Comparison of ENCODE assay signal across 9 mouse cellular contexts in genomic region chr4:87140901-87141300, GRCm38 (mm10).
A peak's percentile ranks its signal among the peaks of the same experiment; 100 is the strongest.
DNase-seq lines count a peak whose midpoint lies in the region; ATAC-seq lines count a peak whose summit lies in the region.
"Had no signal": no experiment of that assay in that cellular context is flagged by ENCODE, and none has a peak within 500 bp of the region (broad histone marks: within the 10 kb centered on the region; RNA-seq: fewer than 3 reads in every experiment).

No protein-coding gene starts in this region.

- H3K4me2 ChIP-seq in embryonic facial prominence, embryonic 14.5 days (ENCODE audit: low read depth, low read length) = no peak overlapping the region
- H3K4me2 ChIP-seq in kidney, embryonic 16.5 days (replicated peaks; ENCODE audit: low read depth, low read length) = no peak overlapping the region
- H3K4me2 ChIP-seq in liver, embryonic 12.5 days = no peak overlapping the region

- peak; percentile 44 for DNase-seq in embryonic facial prominence, embryonic 14.5 days (ENCODE audit: low spot score)
- no peak for DNase-seq in embryonic facial prominence, embryonic 10.5 days (ENCODE audit: low spot score)
- DNase-seq in kidney, postnatal 4 days = peak; percentile 6 to 15
- peak; percentile 46 to 78 for DNase-seq in cerebellum, postnatal 4 days (ENCODE audit: low spot score in 2 of 2)
- peak; percentile 2 for DNase-seq in ovary, postnatal 10 days (ENCODE audit: low spot score)
- DNase-seq in embryo, embryonic 10.5 days (ENCODE audit: low spot score) = no peak

- peaks cover 9% of the 10 kb centered on the region; the same call in 1 of the 2 replicates for H3K4me1 ChIP-seq in embryonic facial prominence, embryonic 14.5 days (ENCODE audit: control insufficient read depth, insufficient read depth, low read length)
- H3K4me1 ChIP-seq in embryonic facial prominence, embryonic 10.5 days = no peaks in the 10 kb centered on the region
- no peaks in the 10 kb centered on the region for H3K4me1 ChIP-seq in kidney, embryonic 16.5 days (ENCODE audit: insufficient read depth, low read length)
- H3K4me1 ChIP-seq in liver, embryonic 12.5 days = no peaks in the 10 kb centered on the region

- no peak overlapping the region for H3K4me3 ChIP-seq in embryonic facial prominence, embryonic 14.5 days (ENCODE audit: low read depth, low read length)
- no peak overlapping the region for H3K4me3 ChIP-seq in embryonic facial prominence, embryonic 10.5 days
- H3K4me3 ChIP-seq in kidney, embryonic 16.5 days (ENCODE audit: low read length) = no peak overlapping the region
- H3K4me3 ChIP-seq in liver, embryonic 12.5 days = no peak overlapping the region

- no peak overlapping the region for H3K27ac ChIP-seq in embryonic facial prominence, embryonic 14.5 days (replicated peaks; ENCODE audit: low read depth, low read length)
- H3K27ac ChIP-seq in embryonic facial prominence, embryonic 10.5 days (replicated peaks) = no peak overlapping the region
- H3K27ac ChIP-seq in kidney, embryonic 16.5 days (ENCODE audit: low read length) = no peak overlapping the region
- H3K27ac ChIP-seq in liver, embryonic 12.5 days = no peak overlapping the region
- H3K27ac ChIP-seq: macrophage had no signal

- no peaks in the 10 kb centered on the region for H3K9me3 ChIP-seq in embryonic facial prominence, embryonic 14.5 days (ENCODE audit: control insufficient read depth, low read length)
- H3K9me3 ChIP-seq in embryonic facial prominence, embryonic 10.5 days = no peaks in the 10 kb centered on the region
- H3K9me3 ChIP-seq in kidney, embryonic 16.5 days (ENCODE audit: low read length) = no peaks in the 10 kb centered on the region
- H3K9me3 ChIP-seq in liver, embryonic 12.5 days (replicated peaks) = no peaks in the 10 kb centered on the region

- H3K36me3 ChIP-seq in embryonic facial prominence, embryonic 14.5 days (ENCODE audit: control insufficient read depth, insufficient read depth, low read length) = no peaks in the 10 kb centered on the region
- H3K36me3 ChIP-seq in embryonic facial prominence, embryonic 10.5 days (replicated peaks) = no peaks in the 10 kb centered on the region
- no peaks in the 10 kb centered on the region for H3K36me3 ChIP-seq in kidney, embryonic 16.5 days (ENCODE audit: insufficient read depth, low read length)
- H3K36me3 ChIP-seq in liver, embryonic 12.5 days = no peaks in the 10 kb centered on the region

- no peak overlapping the region for H3K9ac ChIP-seq in embryonic facial prominence, embryonic 14.5 days (ENCODE audit: low read depth, low read length)
- no peak overlapping the region for H3K9ac ChIP-seq in kidney, embryonic 16.5 days (replicated peaks; ENCODE audit: low read length)
- H3K9ac ChIP-seq in liver, embryonic 12.5 days = no peak overlapping the region

- WGBS in embryonic facial prominence, embryonic 14.5 days = 60% methylated on average over 3 of the region's 3 CpGs
- WGBS in embryonic facial prominence, embryonic 10.5 days = 81% methylated on average over 3 of the region's 3 CpGs
- 82% methylated on average over 3 of the region's 3 CpGs for WGBS in kidney, embryonic 16.5 days
- WGBS in liver, embryonic 12.5 days (ENCODE audit: insufficient replicate concordance) = 61% methylated on average over 3 of the region's 3 CpGs

- ATAC-seq in embryonic facial prominence, embryonic 14.5 days (ENCODE audit: low read depth) = peak; percentile 50; the same call in 1 of the 2 replicates
- ATAC-seq in kidney, embryonic 16.5 days (ENCODE audit: low FRiP score, low TSS enrichment) = no peak
- ATAC-seq in liver, embryonic 12.5 days = no peak

- H3K27me3 ChIP-seq in embryonic facial prominence, embryonic 14.5 days (replicated peaks; ENCODE audit: control insufficient read depth, insufficient read depth, low read length) = no peaks in the 10 kb centered on the region
- no peaks in the 10 kb centered on the region for H3K27me3 ChIP-seq in embryonic facial prominence, embryonic 10.5 days (replicated peaks; ENCODE audit: low read depth, poor library complexity, severe bottlenecking)
- no peaks in the 10 kb centered on the region for H3K27me3 ChIP-seq in kidney, embryonic 16.5 days (ENCODE audit: insufficient read depth, low read length)
- H3K27me3 ChIP-seq in liver, embryonic 12.5 days (replicated peaks) = no peaks in the 10 kb centered on the region

Comparison
In these comparisons a context has a peak if more than half of its experiments do, and no peak if none do; other contexts are left out.
1. DNase-seq: peak in embryonic facial prominence, embryonic 14.5 days (single experiment), kidney, postnatal 4 days (2 of 2), cerebellum, postnatal 4 days (2 of 2) and ovary, postnatal 10 days (single experiment); none in embryonic facial prominence, embryonic 10.5 days (single experiment) and embryo, embryonic 10.5 days (single experiment).